Mouse (Mus musculus) embryonic facial prominence, embryonic 13.5 days (tissue): Measurements from ENCODE around the gene Glg1. TPM values are rescaled to one million over a fixed set of nuclear protein-coding genes. Genes with fewer than 3 reads are reported as not detected.
"Not testable (repeated sequence)": the region's sequence is repeated elsewhere in the genome, so short reads cannot be mapped to it uniquely, and the experiment has no call there.

ENCODE experiments used
- ATAC-seq: fragments of 200-750 bp; cut with Nextera tagmentation; 2 replicates; pipeline ENCODE4 v1.8.0; 2017; ENCODE audit warnings: low read depth; ENCODE audit not compliant: insufficient number of reproducible peaks, insufficient read depth, low FRiP score, low TSS enrichment
- H3K27ac ChIP-seq: fragments of 300-500 bp; sonication (generic); 2 replicates; pipeline ENCODE4 v1.5.1; 2015; ENCODE audit warnings: moderate library complexity, mild to moderate bottlenecking, inconsistent platforms
- H3K27me3 ChIP-seq: fragments of 300-500 bp; sonication (generic); 2 replicates; pipeline ENCODE4 v1.6.1; 2015; ENCODE audit warnings: mild to moderate bottlenecking, inconsistent platforms
- H3K36me3 ChIP-seq: fragments of 300-500 bp; sonication (generic); 2 replicates; pipeline ENCODE4 v1.6.1; 2015; ENCODE audit warnings: mild to moderate bottlenecking, inconsistent platforms
- H3K4me1 ChIP-seq: fragments of 300-500 bp; sonication (generic); 2 replicates; pipeline ENCODE4 v1.6.1; 2015; ENCODE audit warnings: inconsistent platforms
- H3K4me2 ChIP-seq: fragments of 300-500 bp; sonication (generic); 2 replicates; pipeline ENCODE4 v1.6.1; 2015; ENCODE audit warnings: moderate library complexity, mild to moderate bottlenecking, inconsistent platforms
- H3K4me3 ChIP-seq: fragments of 300-500 bp; sonication (generic); 2 replicates; pipeline ENCODE4 v1.5.1; 2015; ENCODE audit warnings: mild to moderate bottlenecking, inconsistent platforms
- H3K9ac ChIP-seq: fragments of 300-500 bp; sonication (generic); 2 replicates; pipeline ENCODE4 v1.6.1; 2015; ENCODE audit warnings: mild to moderate bottlenecking, inconsistent platforms
- H3K9me3 ChIP-seq: fragments of 300-500 bp; sonication (generic); 2 replicates; pipeline ENCODE4 v1.6.1; 2016; ENCODE audit warnings: inconsistent platforms
- WGBS: fragments of 180-500 bp; shearing (Covaris S2); methylation state at CpG from one replicate; pipeline ENCODE4 v1.1.7; 2015; ENCODE audit warnings: mixed read lengths; 5-methylcytosine and 5-hydroxymethylcytosine counted together
- polyA plus RNA-seq: library from polyadenylated mRNA; unstranded; fragments of >200 nt; fragmentation: Nextera tagmentation; extraction: Ambion mirVana; gene quantifications from 2 replicates; pipeline ENCODE4 v1.2.1, GENCODE M21; 2015

The Glg1 gene
- polyA plus RNA-seq, 1 experiment from 2014 or later: 80.4 TPM

GRCm38 (mm10) chr8:111246864-111247263 lies 12.2 kb downstream of the Glg1 start:
- H3K4me1 ChIP-seq, H3K36me3 ChIP-seq, H3K4me2 ChIP-seq, H3K9me3 ChIP-seq, H3K9ac ChIP-seq, ATAC-seq, H3K4me3 ChIP-seq, H3K27ac ChIP-seq, H3K27me3 ChIP-seq: not testable (repeated sequence)
- WGBS: 98% methylated on average over 1 of the region's 1 CpGs

- no peaks in the 10 kb centered on the region for H3K27me3 ChIP-seq
- no peak overlapping the region for H3K9ac ChIP-seq
- ATAC-seq: no peak
- no peak overlapping the region for H3K27ac ChIP-seq
- H3K4me3 ChIP-seq: no peak overlapping the region
- H3K4me1 ChIP-seq: no peaks in the 10 kb centered on the region
- H3K4me2 ChIP-seq: no peak overlapping the region
- no peaks in the 10 kb centered on the region for H3K9me3 ChIP-seq
- no peaks in the 10 kb centered on the region for H3K36me3 ChIP-seq
- WGBS: 86% methylated on average over 4 of the region's 4 CpGs
These were observed 12.7 kb downstream of the Glg1 start for GRCm38 (mm10) chr8:111246287-111246830.

- H3K4me2 ChIP-seq: no peak overlapping the region
- no peaks in the 10 kb centered on the region for H3K27me3 ChIP-seq
- no peak for ATAC-seq
- WGBS: 78% methylated on average over 3 of the region's 3 CpGs
- H3K4me3 ChIP-seq: no peak overlapping the region
- peaks cover 3% of the 10 kb centered on the region; the same call in 1 of the 2 replicates for H3K4me1 ChIP-seq
- H3K27ac ChIP-seq: no peak overlapping the region
- no peaks in the 10 kb centered on the region for H3K36me3 ChIP-seq
- H3K9ac ChIP-seq: no peak overlapping the region
- H3K9me3 ChIP-seq: no peaks in the 10 kb centered on the region
These were observed 21.7 kb downstream of the Glg1 start for GRCm38 (mm10) chr8:111237301-111237700.

- no peak overlapping the region for H3K4me3 ChIP-seq
- no peak for ATAC-seq
- H3K9ac ChIP-seq: no peak overlapping the region
- H3K27ac ChIP-seq: no peak overlapping the region
- H3K36me3 ChIP-seq: peaks cover 2% of the 10 kb centered on the region; the same call in 1 of the 2 replicates
- H3K4me1 ChIP-seq: peaks cover 3% of the 10 kb centered on the region; the same call in 1 of the 2 replicates
- WGBS: 96% methylated on average over 2 of the region's 2 CpGs
- H3K4me2 ChIP-seq: no peak overlapping the region
- H3K9me3 ChIP-seq: no peaks in the 10 kb centered on the region
- H3K27me3 ChIP-seq: no peaks in the 10 kb centered on the region
These were observed 25.3 kb downstream of the Glg1 start for GRCm38 (mm10) chr8:111233730-111234129.

GRCm38 (mm10) chr8:111224153-111224552 lies 34.9 kb downstream of the Glg1 start:
- 63% methylated on average over 5 of the region's 5 CpGs for WGBS
- no peaks in the 10 kb centered on the region for H3K9me3 ChIP-seq
- no peak overlapping the region for H3K4me3 ChIP-seq
- no peak overlapping the region for H3K27ac ChIP-seq
- H3K36me3 ChIP-seq: no peaks in the 10 kb centered on the region
- ATAC-seq: no peak
- H3K4me1 ChIP-seq: peaks cover 11% of the 10 kb centered on the region
- H3K27me3 ChIP-seq: no peaks in the 10 kb centered on the region
- no peak overlapping the region for H3K9ac ChIP-seq
- no peak overlapping the region for H3K4me2 ChIP-seq

- Histone ChIP-seq H3K9ac (no peak overlapping the region), H3K9me3 (no peaks in the 10 kb centered on the region), H3K27me3 (no peaks in the 10 kb centered on the region), H3K4me1 (no peaks in the 10 kb centered on the region), H3K36me3 (no peaks in the 10 kb centered on the region), H3K27ac (no peak overlapping the region), H3K4me3 (no peak overlapping the region), H3K4me2 (no peak overlapping the region)
- ATAC-seq: no peak
- 80% methylated on average over 3 of the region's 3 CpGs for WGBS
These were observed 40.9 kb downstream of the Glg1 start for GRCm38 (mm10) chr8:111218107-111218506.

- no peak overlapping the region for H3K9ac ChIP-seq
- no peak overlapping the region for H3K27ac ChIP-seq
- no peaks in the 10 kb centered on the region for H3K4me1 ChIP-seq
- no peaks in the 10 kb centered on the region for H3K27me3 ChIP-seq
- H3K36me3 ChIP-seq: no peaks in the 10 kb centered on the region
- ATAC-seq: no peak
- H3K9me3 ChIP-seq: no peaks in the 10 kb centered on the region
- no peak overlapping the region for H3K4me2 ChIP-seq
- no peak overlapping the region for H3K4me3 ChIP-seq
- 85% methylated on average over 5 of the region's 5 CpGs for WGBS
These were observed 45.6 kb downstream of the Glg1 start for GRCm38 (mm10) chr8:111213406-111213805.

GRCm38 (mm10) chr8:111211180-111211579 lies 47.8 kb downstream of the Glg1 start:
- WGBS: 89% methylated on average over 2 of the region's 2 CpGs
- H3K4me3 ChIP-seq: no peak overlapping the region
- no peak overlapping the region for H3K27ac ChIP-seq
- no peaks in the 10 kb centered on the region for H3K9me3 ChIP-seq
- no peaks in the 10 kb centered on the region for H3K27me3 ChIP-seq
- H3K36me3 ChIP-seq: no peaks in the 10 kb centered on the region
- H3K4me2 ChIP-seq: no peak overlapping the region
- H3K9ac ChIP-seq: no peak overlapping the region
- H3K4me1 ChIP-seq: no peaks in the 10 kb centered on the region
- no peak for ATAC-seq

GRCm38 (mm10) chr8:111209874-111210273 lies 49.1 kb downstream of the Glg1 start:
- no peak overlapping the region for H3K9ac ChIP-seq
- no peak overlapping the region for H3K27ac ChIP-seq
- H3K4me2 ChIP-seq: no peak overlapping the region
- H3K4me1 ChIP-seq: no peaks in the 10 kb centered on the region
- no peaks in the 10 kb centered on the region for H3K9me3 ChIP-seq
- ATAC-seq: no peak
- H3K4me3 ChIP-seq: no peak overlapping the region
- no peaks in the 10 kb centered on the region for H3K27me3 ChIP-seq
- no peaks in the 10 kb centered on the region for H3K36me3 ChIP-seq

- H3K4me2 ChIP-seq: no peak overlapping the region
- no peak for ATAC-seq
- 88% methylated on average over 6 of the region's 6 CpGs for WGBS
These were observed 52.7 kb downstream of the Glg1 start for GRCm38 (mm10) chr8:111206321-111206720.

GRCm38 (mm10) chr8:111205033-111205432 lies 54.0 kb downstream of the Glg1 start:
- WGBS: 91% methylated on average over 6 of the region's 6 CpGs
- Histone ChIP-seq H3K27ac (no peak overlapping the region), H3K9me3 (no peaks in the 10 kb centered on the region), H3K9ac (no peak overlapping the region), H3K4me1 (no peaks in the 10 kb centered on the region), H3K4me3 (no peak overlapping the region), H3K36me3 (no peaks in the 10 kb centered on the region), H3K27me3 (no peaks in the 10 kb centered on the region), H3K4me2 (no peak overlapping the region)
- no peak for ATAC-seq

More at GRCm38 (mm10) chr8:111206321-111206720, 52.7 kb downstream of the Glg1 start:
- Histone ChIP-seq H3K9ac (no peak overlapping the region), H3K4me3 (no peak overlapping the region), H3K27me3 (no peaks in the 10 kb centered on the region), H3K27ac (no peak overlapping the region), H3K36me3 (no peaks in the 10 kb centered on the region), H3K4me1 (no peaks in the 10 kb centered on the region), H3K9me3 (no peaks in the 10 kb centered on the region)

GRCm38 (mm10) chr8:111203341-111203740 lies 55.7 kb downstream of the Glg1 start:
- H3K9me3 ChIP-seq: no peaks in the 10 kb centered on the region
- H3K9ac ChIP-seq: no peak overlapping the region
- WGBS: 84% methylated on average over 2 of the region's 2 CpGs
- no peaks in the 10 kb centered on the region for H3K4me1 ChIP-seq
- no peak for ATAC-seq
- H3K4me2 ChIP-seq: no peak overlapping the region
- no peak overlapping the region for H3K4me3 ChIP-seq
- H3K36me3 ChIP-seq: peaks cover 6% of the 10 kb centered on the region; the same call in 1 of the 2 replicates
- H3K27ac ChIP-seq: no peak overlapping the region
- no peaks in the 10 kb centered on the region for H3K27me3 ChIP-seq
